Mouse (Mus musculus): Measurements from ENCODE around the gene Sugp2. TPM values are rescaled to one million over a fixed set of nuclear protein-coding genes. Genes with fewer than 3 reads are reported as not detected.

Gene Sugp2
- polyA plus RNA-seq (2014; fragmentation: Nextera tagmentation; extraction: Ambion mirVana): 33.0 and 40.8 TPM in 2 replicates

- ATAC-seq (replicated peaks; ENCODE audit: low FRiP score): peak; percentile 96
- H3K4me1 ChIP-seq (replicated peaks; ENCODE audit: control insufficient read depth, insufficient read depth, low read length): peaks cover 19% of the 10 kb centered on the region
- WGBS: under 1% methylated on average over 67 of the region's 67 CpGs
Measured at GRCm38 (mm10) chr8:70234080-70234780, at the start of gene Sugp2, which contains the start of gene Armc6. Sugp2 (plus strand) TSS chr8:70234226. Armc6 (minus strand) TSS chr8:70234466.

DNA sequence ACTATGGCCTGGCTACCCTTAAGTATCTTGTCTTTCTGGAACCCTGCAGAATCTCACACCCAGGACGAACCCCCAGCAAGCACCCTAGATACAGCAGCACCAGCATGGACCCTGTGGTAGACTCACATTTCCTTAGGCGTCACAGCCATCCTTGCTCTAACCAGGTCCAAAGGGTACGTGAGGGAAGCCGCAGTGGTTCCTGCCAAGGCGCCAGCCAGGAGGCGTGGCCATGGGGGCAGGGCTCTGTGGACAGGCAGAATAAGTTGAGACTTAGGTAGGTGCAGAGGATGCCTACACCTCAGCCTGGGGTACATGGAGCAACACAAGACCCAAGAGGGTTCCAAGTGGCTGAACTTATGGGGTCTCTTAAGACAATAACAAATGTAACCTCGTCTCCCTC is 45.3 kb upstream of the Sugp2 start:
- Histone ChIP-seq H3K27me3 (replicated peaks; ENCODE audit: control insufficient read depth, insufficient read depth, low read length) (no peaks in the 10 kb centered on the region), H3K4me2 (no peak overlapping the region), H3K4me1 (replicated peaks; ENCODE audit: control insufficient read depth, insufficient read depth, low read length) (peaks cover 13% of the 10 kb centered on the region; the same call in 1 of the 2 replicates), H3K4me3 (ENCODE audit: low read depth, low read length) (no peak overlapping the region), H3K27ac (ENCODE audit: low read depth, low read length) (no peak overlapping the region), H3K9me3 (ENCODE audit: control insufficient read depth, low read length) (no peaks in the 10 kb centered on the region), H3K9ac (ENCODE audit: low read depth, low read length) (no peak overlapping the region), H3K36me3 (ENCODE audit: control insufficient read depth, insufficient read depth, low read length) (no peaks in the 10 kb centered on the region)
- DNase-seq (ENCODE audit: low spot score) (no peak), ATAC-seq (replicated peaks; ENCODE audit: low FRiP score) (no peak)
- WGBS: 62% methylated on average over 7 of the region's 7 CpGs

More at GRCm38 (mm10) chr8:70234080-70234780, at the start of gene Sugp2, which contains the start of gene Armc6:
- no peaks in the 10 kb centered on the region for H3K9me3 ChIP-seq (ENCODE audit: control insufficient read depth, low read length)
- H3K4me2 ChIP-seq: peak within 1 kb of the TSS; percentile 98
- DNase-seq (ENCODE audit: low spot score): peak; percentile 94
- H3K36me3 ChIP-seq (ENCODE audit: control insufficient read depth, insufficient read depth, low read length): peaks cover 16% of the 10 kb centered on the region
- no peaks in the 10 kb centered on the region for H3K27me3 ChIP-seq (replicated peaks; ENCODE audit: control insufficient read depth, insufficient read depth, low read length)
- peak within 1 kb of the TSS; percentile 87 for H3K27ac ChIP-seq (ENCODE audit: low read depth, low read length)
- peak within 1 kb of the TSS; percentile 74 for H3K4me3 ChIP-seq (ENCODE audit: low read depth, low read length)
- peak within 1 kb of the TSS; percentile 84 for H3K9ac ChIP-seq (ENCODE audit: low read depth, low read length)

- no peak for DNase-seq (ENCODE audit: low spot score)
- peak; percentile 37; the same call in 1 of the 2 replicates for ATAC-seq (replicated peaks; ENCODE audit: low FRiP score)
- 74% methylated on average over 5 of the region's 5 CpGs for WGBS
Measured at GRCm38 (mm10) chr8:70193238-70193637, 40.8 kb upstream of the Sugp2 start.

GRCm38 (mm10) chr8:70194191-70194590 is 39.8 kb upstream of the Sugp2 start:
- Histone ChIP-seq H3K27me3 (replicated peaks; ENCODE audit: control insufficient read depth, insufficient read depth, low read length) (no peaks in the 10 kb centered on the region), H3K9me3 (ENCODE audit: control insufficient read depth, low read length) (no peaks in the 10 kb centered on the region), H3K4me2 (no peak overlapping the region), H3K4me1 (replicated peaks; ENCODE audit: control insufficient read depth, insufficient read depth, low read length) (0 out of 2 replicates have a peak, but pooled peaks cover 8% of the 10 kb centered on the region), H3K36me3 (ENCODE audit: control insufficient read depth, insufficient read depth, low read length) (no peaks in the 10 kb centered on the region), H3K27ac (ENCODE audit: low read depth, low read length) (no peak overlapping the region), H3K9ac (ENCODE audit: low read depth, low read length) (no peak overlapping the region), H3K4me3 (ENCODE audit: low read depth, low read length) (no peak overlapping the region)
- 83% methylated on average over 3 of the region's 3 CpGs for WGBS
- ATAC-seq (replicated peaks; ENCODE audit: low FRiP score): no peak
- no peak for DNase-seq (ENCODE audit: low spot score)

More at GRCm38 (mm10) chr8:70193238-70193637, 40.8 kb upstream of the Sugp2 start:
- Histone ChIP-seq H3K27ac (ENCODE audit: low read depth, low read length) (peak overlapping the region; percentile 16; the same call in 1 of the 2 replicates), H3K36me3 (ENCODE audit: control insufficient read depth, insufficient read depth, low read length) (no peaks in the 10 kb centered on the region), H3K4me2 (no peak overlapping the region), H3K27me3 (replicated peaks; ENCODE audit: control insufficient read depth, insufficient read depth, low read length) (no peaks in the 10 kb centered on the region), H3K9ac (ENCODE audit: low read depth, low read length) (no peak overlapping the region), H3K4me3 (ENCODE audit: low read depth, low read length) (no peak overlapping the region), H3K9me3 (ENCODE audit: control insufficient read depth, low read length) (no peaks in the 10 kb centered on the region), H3K4me1 (replicated peaks; ENCODE audit: control insufficient read depth, insufficient read depth, low read length) (0 out of 2 replicates have a peak, but pooled peaks cover 8% of the 10 kb centered on the region)

GRCm38 (mm10) chr8:70195762-70196161 is 38.3 kb upstream of the Sugp2 start:
- WGBS: 74% methylated on average over 2 of the region's 2 CpGs
- no peak for DNase-seq (ENCODE audit: low spot score)
- no peak overlapping the region for H3K9ac ChIP-seq (ENCODE audit: low read depth, low read length)
- no peaks in the 10 kb centered on the region for H3K27me3 ChIP-seq (replicated peaks; ENCODE audit: control insufficient read depth, insufficient read depth, low read length)
- no peaks in the 10 kb centered on the region for H3K9me3 ChIP-seq (ENCODE audit: control insufficient read depth, low read length)
- no peaks in the 10 kb centered on the region for H3K36me3 ChIP-seq (ENCODE audit: control insufficient read depth, insufficient read depth, low read length)
- H3K4me3 ChIP-seq (ENCODE audit: low read depth, low read length): no peak overlapping the region
- no peak overlapping the region for H3K27ac ChIP-seq (ENCODE audit: low read depth, low read length)
- ATAC-seq (replicated peaks; ENCODE audit: low FRiP score): no peak
- H3K4me1 ChIP-seq (replicated peaks; ENCODE audit: control insufficient read depth, insufficient read depth, low read length): peaks cover 17% of the 10 kb centered on the region
- no peak overlapping the region for H3K4me2 ChIP-seq

- Histone ChIP-seq H3K27ac (ENCODE audit: low read depth, low read length) (no peak overlapping the region), H3K4me3 (ENCODE audit: low read depth, low read length) (no peak overlapping the region), H3K4me2 (peak overlapping the region; percentile 7; the same call in 1 of the 2 replicates), H3K4me1 (replicated peaks; ENCODE audit: control insufficient read depth, insufficient read depth, low read length) (peaks cover 30% of the 10 kb centered on the region), H3K36me3 (ENCODE audit: control insufficient read depth, insufficient read depth, low read length) (no peaks in the 10 kb centered on the region), H3K9ac (ENCODE audit: low read depth, low read length) (no peak overlapping the region), H3K27me3 (replicated peaks; ENCODE audit: control insufficient read depth, insufficient read depth, low read length) (no peaks in the 10 kb centered on the region), H3K9me3 (ENCODE audit: control insufficient read depth, low read length) (no peaks in the 10 kb centered on the region)
- WGBS: 65% methylated on average over 7 of the region's 7 CpGs
- DNase-seq (ENCODE audit: low spot score): no peak
- ATAC-seq (replicated peaks; ENCODE audit: low FRiP score): no peak
Measured at GRCm38 (mm10) chr8:70197603-70198002, 36.4 kb upstream of the Sugp2 start.

DNA sequence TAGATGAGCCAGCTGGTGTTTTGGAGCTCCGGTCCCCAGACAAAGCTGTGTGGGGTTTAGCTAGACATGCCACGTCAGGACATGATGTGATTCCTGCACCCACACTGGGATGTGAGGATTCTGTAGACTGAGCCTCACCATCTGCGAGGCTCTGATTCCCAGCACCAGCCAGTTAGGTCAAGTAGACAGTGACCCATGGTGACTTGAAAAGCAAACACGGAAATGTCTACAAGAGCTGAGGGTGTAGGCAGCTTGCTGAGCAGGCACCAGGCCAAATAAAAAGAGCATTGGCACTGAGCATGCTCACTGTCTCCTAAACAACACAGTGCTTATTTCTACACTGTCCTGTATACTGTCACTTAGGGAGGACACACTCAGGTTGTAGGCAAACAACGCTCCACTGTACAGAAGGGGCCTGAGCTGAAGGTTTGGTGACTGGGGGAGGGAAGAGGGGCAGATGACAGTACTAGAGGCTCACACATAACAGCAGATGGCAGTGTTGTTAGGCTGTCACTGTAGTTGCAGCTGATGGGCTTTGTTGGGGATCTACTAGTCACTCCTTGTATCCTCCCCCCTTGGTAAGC is 33.8 kb upstream of the Sugp2 start:
- ATAC-seq (replicated peaks; ENCODE audit: low FRiP score): peak; percentile 54

DNA sequence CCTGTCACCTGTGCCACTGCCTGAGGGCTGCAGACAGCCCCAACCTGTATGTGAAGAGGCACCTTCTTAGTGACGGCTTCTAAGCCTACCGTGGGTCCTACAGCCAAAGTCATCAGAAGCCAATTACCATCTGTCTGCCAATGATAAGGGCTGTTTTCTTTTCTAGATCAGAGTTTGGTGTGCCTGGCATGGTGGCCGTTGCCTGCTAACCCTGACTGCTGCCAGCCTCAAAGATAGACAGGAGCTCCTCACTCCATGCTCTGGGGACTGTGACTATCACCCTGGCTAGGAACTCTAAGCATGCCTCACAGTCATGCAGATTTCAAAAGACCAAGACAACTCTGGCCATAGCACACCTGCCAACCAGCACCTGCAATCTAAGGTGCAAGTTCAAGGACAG is 32.6 kb upstream of the Sugp2 start:
- peak overlapping the region; percentile 16 for H3K4me2 ChIP-seq
- no peak overlapping the region for H3K4me3 ChIP-seq (ENCODE audit: low read depth, low read length)

More for the DNA sequence above, 33.8 kb upstream of the Sugp2 start:
- Histone ChIP-seq H3K9ac (ENCODE audit: low read depth, low read length) (no peak overlapping the region), H3K36me3 (ENCODE audit: control insufficient read depth, insufficient read depth, low read length) (no peaks in the 10 kb centered on the region), H3K4me2 (no peak overlapping the region; the same call in 1 of the 2 replicates), H3K4me1 (replicated peaks; ENCODE audit: control insufficient read depth, insufficient read depth, low read length) (peaks cover 22% of the 10 kb centered on the region), H3K27ac (ENCODE audit: low read depth, low read length) (no peak overlapping the region), H3K27me3 (replicated peaks; ENCODE audit: control insufficient read depth, insufficient read depth, low read length) (no peaks in the 10 kb centered on the region), H3K4me3 (ENCODE audit: low read depth, low read length) (no peak overlapping the region), H3K9me3 (ENCODE audit: control insufficient read depth, low read length) (no peaks in the 10 kb centered on the region)
- no peak for DNase-seq (ENCODE audit: low spot score)
- WGBS: 62% methylated on average over 5 of the region's 5 CpGs

More for the DNA sequence above, 32.6 kb upstream of the Sugp2 start:
- Histone ChIP-seq H3K27me3 (replicated peaks; ENCODE audit: control insufficient read depth, insufficient read depth, low read length) (no peaks in the 10 kb centered on the region), H3K4me1 (replicated peaks; ENCODE audit: control insufficient read depth, insufficient read depth, low read length) (peaks cover 22% of the 10 kb centered on the region), H3K9me3 (ENCODE audit: control insufficient read depth, low read length) (no peaks in the 10 kb centered on the region), H3K9ac (ENCODE audit: low read depth, low read length) (peak overlapping the region; percentile 16; the same call in 1 of the 2 replicates), H3K36me3 (ENCODE audit: control insufficient read depth, insufficient read depth, low read length) (no peaks in the 10 kb centered on the region), H3K27ac (ENCODE audit: low read depth, low read length) (peak overlapping the region; percentile 54)
- DNase-seq (ENCODE audit: low spot score) (no peak), ATAC-seq (replicated peaks; ENCODE audit: low FRiP score) (peak; percentile 82)
- WGBS: 38% methylated on average over 3 of the region's 3 CpGs

Data from liver, embryonic 11.5 days (tissue).